Mouse (Mus musculus) heart, embryonic 11.5 days (tissue): Measurements from ENCODE around the gene Rere. TPM values are rescaled to one million over a fixed set of nuclear protein-coding genes. Genes with fewer than 3 reads are reported as not detected.
"Not testable (repeated sequence)": the region's sequence is repeated elsewhere in the genome, so short reads cannot be mapped to it uniquely, and the experiment has no call there.

Source experiments
- ATAC-seq: fragments of 200-750 bp; cut with Nextera tagmentation; replicated peaks from 2 replicates; pipeline ENCODE4 v1.8.0; 2017; ENCODE audit warnings: moderate library complexity; ENCODE audit not compliant: insufficient number of reproducible peaks, low FRiP score, low TSS enrichment
- H3K27ac ChIP-seq: fragments of 300-500 bp; sonication (generic); 2 replicates; pipeline ENCODE4 v1.5.1; 2014; ENCODE audit warnings: mild to moderate bottlenecking, low read depth, low read length
- H3K27me3 ChIP-seq: fragments of 300-500 bp; sonication (generic); 2 replicates; pipeline ENCODE4 v1.6.1; 2014; ENCODE audit warnings: mild to moderate bottlenecking, low read length, mixed read lengths; ENCODE audit not compliant: control insufficient read depth, insufficient read depth
- H3K36me3 ChIP-seq: fragments of 300-500 bp; sonication (generic); 2 replicates; pipeline ENCODE4 v1.6.1; 2014; ENCODE audit warnings: mild to moderate bottlenecking, low read length, moderate library complexity, mixed read lengths; ENCODE audit not compliant: control insufficient read depth, insufficient read depth
- H3K4me1 ChIP-seq: fragments of 300-500 bp; sonication (generic); 2 replicates; pipeline ENCODE4 v1.6.1; 2014; ENCODE audit warnings: low read length; ENCODE audit not compliant: control insufficient read depth, insufficient read depth
- H3K4me2 ChIP-seq: fragments of 300-500 bp; sonication (generic); 2 replicates; pipeline ENCODE4 v1.6.1; 2014; ENCODE audit warnings: mild to moderate bottlenecking, moderate library complexity
- H3K4me3 ChIP-seq: fragments of 300-500 bp; sonication (generic); 2 replicates; pipeline ENCODE4 v1.5.1; 2014; ENCODE audit warnings: low read depth, low read length
- H3K9ac ChIP-seq: fragments of 300-500 bp; sonication (generic); 2 replicates; pipeline ENCODE4 v1.6.1; 2014; ENCODE audit warnings: mild to moderate bottlenecking, low read depth, low read length, moderate library complexity
- H3K9me3 ChIP-seq: fragments of 300-500 bp; sonication (generic); replicated peaks from 2 replicates; pipeline ENCODE4 v1.6.1; 2016; ENCODE audit warnings: low read length; ENCODE audit not compliant: control insufficient read depth
- WGBS: fragments of 180-500 bp; shearing (Covaris S2); extraction: QIAGEN DNeasy Blood & Tissue Kit; methylation state at CpG from one replicate; pipeline ENCODE4 v1.1.7; 2014; ENCODE audit not compliant: insufficient replicate concordance; 5-methylcytosine and 5-hydroxymethylcytosine counted together
- polyA plus RNA-seq: library from polyadenylated mRNA; unstranded; fragments of >200 nt; fragmentation: Nextera tagmentation; extraction: Ambion mirVana; gene quantifications from 2 replicates; pipeline ENCODE4 v1.2.1, GENCODE M21; 2014

Gene Rere
- polyA plus RNA-seq, 1 experiment from 2014 or later, result 29.1 TPM

DNA sequence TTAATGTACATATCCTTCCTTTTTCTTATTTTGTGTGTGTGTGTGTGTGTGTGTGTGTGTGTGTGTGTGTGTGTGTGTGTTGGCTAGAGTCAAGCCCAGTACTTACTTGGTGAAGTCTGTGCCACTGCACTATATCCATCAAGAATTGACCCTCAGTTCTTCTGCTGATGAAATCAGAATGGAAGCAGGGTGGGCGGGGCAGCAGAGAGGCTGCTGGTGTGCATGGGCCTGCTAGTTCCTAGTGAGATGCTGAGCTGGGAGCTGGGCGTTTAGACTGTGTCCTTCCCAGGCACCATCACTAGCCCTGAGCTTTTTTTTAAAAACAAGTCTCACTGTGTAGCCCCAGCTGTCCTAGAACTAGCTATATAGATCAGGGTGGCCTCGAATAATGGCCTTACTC is 313.6 kb downstream of the Rere start:
- H3K9me3 ChIP-seq, result no peaks in the 10 kb centered on the region
- H3K27ac ChIP-seq, result no peak overlapping the region
- peaks cover 67% of the 10 kb centered on the region for H3K4me1 ChIP-seq
- H3K4me3 ChIP-seq, result no peak overlapping the region
- no peaks in the 10 kb centered on the region for H3K27me3 ChIP-seq
- WGBS, result 61% methylated on average over 3 of the region's 3 CpGs
- H3K36me3 ChIP-seq, result no peaks in the 10 kb centered on the region; the same call in 1 of the 2 replicates
- H3K9ac ChIP-seq, result no peak overlapping the region
- no peak for ATAC-seq
- no peak overlapping the region for H3K4me2 ChIP-seq

GRCm38 (mm10) chr4:150595991-150596390 is 314.5 kb downstream of the Rere start:
- no peak for ATAC-seq
- Histone ChIP-seq H3K9ac (no peak overlapping the region), H3K4me3 (no peak overlapping the region), H3K4me1 (peaks cover 61% of the 10 kb centered on the region), H3K36me3 (no peaks in the 10 kb centered on the region; the same call in 1 of the 2 replicates), H3K9me3 (no peaks in the 10 kb centered on the region), H3K27ac (no peak overlapping the region), H3K27me3 (no peaks in the 10 kb centered on the region), H3K4me2 (no peak overlapping the region)
- WGBS, result 76% methylated on average over 5 of the region's 5 CpGs

- no peak for ATAC-seq
Measured at GRCm38 (mm10) chr4:150598686-150599085, 317.2 kb downstream of the Rere start.

GRCm38 (mm10) chr4:150599119-150599992 is 317.9 kb downstream of the Rere start:
- Histone ChIP-seq H3K9me3 (no peaks in the 10 kb centered on the region), H3K4me3 (no peak overlapping the region), H3K36me3 (no peaks in the 10 kb centered on the region; the same call in 1 of the 2 replicates), H3K27ac (no peak overlapping the region; the same call in 1 of the 2 replicates), H3K27me3 (no peaks in the 10 kb centered on the region), H3K4me2 (no peak overlapping the region), H3K9ac (0 out of 2 replicates have a peak overlapping the region, but pooled peaks have one; percentile 43), H3K4me1 (peaks cover 39% of the 10 kb centered on the region)
- ATAC-seq, result no peak
- 65% methylated on average over 3 of the region's 3 CpGs for WGBS

More at GRCm38 (mm10) chr4:150598686-150599085, 317.2 kb downstream of the Rere start:
- H3K4me3 ChIP-seq, result no peak overlapping the region
- no peak overlapping the region for H3K4me2 ChIP-seq
- WGBS, result 39% methylated on average over 1 of the region's 1 CpGs
- no peaks in the 10 kb centered on the region; the same call in 1 of the 2 replicates for H3K36me3 ChIP-seq
- no peaks in the 10 kb centered on the region for H3K9me3 ChIP-seq
- no peaks in the 10 kb centered on the region for H3K27me3 ChIP-seq
- no peak overlapping the region for H3K9ac ChIP-seq
- H3K4me1 ChIP-seq, result peaks cover 42% of the 10 kb centered on the region
- H3K27ac ChIP-seq, result no peak overlapping the region

GRCm38 (mm10) chr4:150600503-150600902 is 319.1 kb downstream of the Rere start:
- H3K4me3 ChIP-seq, H3K9ac ChIP-seq, H3K27ac ChIP-seq, H3K9me3 ChIP-seq, H3K27me3 ChIP-seq, ATAC-seq, H3K36me3 ChIP-seq, H3K4me2 ChIP-seq: not testable (repeated sequence)
- peaks cover 35% of the 10 kb centered on the region for H3K4me1 ChIP-seq
- 86% methylated on average over 2 of the region's 2 CpGs for WGBS

DNA sequence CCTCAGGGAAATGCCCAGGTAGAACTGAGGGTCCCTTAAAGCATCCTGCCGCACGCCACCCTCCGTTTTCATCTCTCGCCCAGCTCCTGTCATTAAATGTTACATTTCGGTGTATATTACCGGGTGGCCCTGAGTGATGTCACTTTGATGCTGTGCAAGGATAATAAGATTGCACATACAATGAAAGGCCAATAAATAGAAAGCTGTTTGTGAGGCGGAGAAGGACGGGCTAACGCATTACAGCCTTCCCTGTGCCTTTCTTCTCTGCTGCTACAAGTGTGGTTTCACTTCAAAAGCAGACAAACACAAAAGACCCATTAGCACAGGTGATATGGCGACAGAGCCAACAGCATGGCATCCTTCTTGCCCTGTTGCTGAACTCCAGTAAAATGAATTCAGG is 320.0 kb downstream of the Rere start:
- peaks cover 30% of the 10 kb centered on the region for H3K4me1 ChIP-seq
- H3K36me3 ChIP-seq, result no peaks in the 10 kb centered on the region; the same call in 1 of the 2 replicates
- no peak overlapping the region for H3K4me2 ChIP-seq
- H3K27me3 ChIP-seq, result no peaks in the 10 kb centered on the region
- no peak overlapping the region for H3K4me3 ChIP-seq
- WGBS, result 84% methylated on average over 10 of the region's 10 CpGs
- H3K9ac ChIP-seq, result no peak overlapping the region
- ATAC-seq, result no peak
- no peaks in the 10 kb centered on the region for H3K9me3 ChIP-seq
- no peak overlapping the region for H3K27ac ChIP-seq

GRCm38 (mm10) chr4:150603366-150604061 is 322.1 kb downstream of the Rere start:
- Histone ChIP-seq H3K4me2 (no peak overlapping the region), H3K27ac (no peak overlapping the region), H3K36me3 (peaks cover under 1% of the 10 kb centered on the region; the same call in 1 of the 2 replicates), H3K27me3 (no peaks in the 10 kb centered on the region), H3K9ac (no peak overlapping the region), H3K4me1 (peaks cover 11% of the 10 kb centered on the region), H3K4me3 (no peak overlapping the region), H3K9me3 (no peaks in the 10 kb centered on the region)
- 89% methylated on average over 1 of the region's 1 CpGs for whole genome bisulfite sequencing
- no peak for ATAC-seq

DNA sequence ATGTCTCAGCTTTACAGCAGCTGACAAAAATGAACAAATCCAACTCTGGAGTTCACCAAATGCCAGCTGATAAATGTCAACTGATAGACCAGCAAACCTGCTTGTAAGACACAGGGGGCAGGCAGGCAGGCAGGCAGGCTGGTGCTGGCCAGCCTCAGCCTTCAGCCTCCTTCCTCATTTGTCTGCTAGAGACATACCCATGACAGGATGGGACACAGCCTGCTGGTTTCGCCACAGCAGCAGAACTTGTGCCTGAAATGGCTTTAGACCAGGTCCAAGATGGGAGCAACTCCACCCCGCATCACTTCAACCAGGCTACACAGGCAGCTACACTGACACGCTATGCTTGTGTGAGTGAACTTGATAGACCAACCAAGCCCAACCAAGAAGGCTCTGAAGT is 324.4 kb downstream of the Rere start:
- H3K4me2 ChIP-seq, result no peak overlapping the region
- H3K27ac ChIP-seq, result 0 out of 2 replicates have a peak overlapping the region, but pooled peaks have one; percentile 6
- no peak for ATAC-seq
- H3K27me3 ChIP-seq, result no peaks in the 10 kb centered on the region
- no peak overlapping the region for H3K9ac ChIP-seq
- no peak overlapping the region for H3K4me3 ChIP-seq
- H3K4me1 ChIP-seq, result no peaks in the 10 kb centered on the region
- WGBS, result 94% methylated on average over 3 of the region's 3 CpGs
- H3K9me3 ChIP-seq, result no peaks in the 10 kb centered on the region
- peaks cover 5% of the 10 kb centered on the region; the same call in 1 of the 2 replicates for H3K36me3 ChIP-seq
